Mouse (Mus musculus): ENCODE results near the gene Anln.

DNA sequence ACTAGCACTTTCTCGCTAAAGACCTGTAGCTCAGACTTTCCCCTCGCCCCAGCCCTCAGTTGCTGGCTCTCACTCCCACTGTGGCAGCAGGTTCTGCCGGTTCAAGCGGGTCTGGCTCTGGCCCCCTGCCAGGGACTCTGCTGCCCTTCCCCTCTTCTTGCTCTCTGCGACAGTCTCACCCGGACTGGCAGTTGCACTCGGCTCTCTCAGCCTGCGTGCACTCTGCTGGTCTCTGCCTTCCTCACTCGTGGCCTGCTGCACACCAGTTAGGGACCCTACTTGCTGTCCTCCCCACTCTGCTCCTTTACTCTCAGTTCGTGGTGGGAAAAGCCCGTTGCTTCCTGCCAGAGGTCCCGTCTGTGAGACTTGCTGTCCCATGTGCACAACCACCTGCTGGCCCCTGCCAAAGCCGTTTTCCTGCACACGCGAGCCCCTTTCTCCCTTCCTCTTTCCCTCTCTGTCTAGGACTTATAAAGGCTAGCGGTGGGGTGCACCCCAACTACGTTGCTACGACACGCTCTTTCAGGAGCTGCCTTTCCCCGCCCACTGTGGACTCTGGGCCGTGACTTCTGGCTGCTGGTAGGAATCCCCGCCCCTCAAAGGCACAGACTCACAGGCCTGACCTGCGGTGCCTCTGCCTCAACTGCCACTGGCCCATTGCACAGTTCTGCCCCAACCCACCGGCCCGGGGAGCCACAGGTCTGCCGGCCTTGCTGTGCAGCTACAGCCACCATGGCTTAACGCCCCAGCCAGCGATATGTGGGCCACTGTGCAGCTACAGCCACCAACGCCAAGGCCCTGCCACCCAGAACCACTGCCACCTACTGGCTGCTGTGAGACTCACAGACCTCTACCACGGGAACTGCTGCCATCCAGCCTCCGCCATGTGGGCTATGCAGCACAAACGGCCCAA, 61.3 kb downstream of the Anln start:
- peak; percentile 99 for TF ChIP-seq CTCF (IDR thresholded peaks at IDR 0.05; ENCODE audit: low read depth)
- no peak for TF ChIP-seq EP300 (IDR thresholded peaks at IDR 0.05; ENCODE audit: low read depth)

Data from liver, embryonic 14.5 days (tissue).